Mouse (Mus musculus) lung, embryonic 14.5 days (tissue): ENCODE measurements around the gene Rpl32. TPM values are rescaled to one million over a fixed set of nuclear protein-coding genes. Genes with fewer than 3 reads are reported as not detected.

Experiments used
- ATAC-seq: fragments of 200-750 bp; cut with Nextera tagmentation; 2 replicates; pipeline ENCODE4 v1.8.0; 2017; ENCODE audit warnings: mild to moderate bottlenecking, moderate TSS enrichment, moderate library complexity; ENCODE audit not compliant: insufficient read depth
- DNase-seq: peaks from one replicate; pipeline ENCODE4 v3.0.0-alpha.2; 2015
- H3K27ac ChIP-seq: fragments of 300-500 bp; sonication (generic); 2 replicates; pipeline ENCODE4 v1.5.1; 2014; ENCODE audit warnings: low read depth, mild to moderate bottlenecking, moderate library complexity
- H3K27me3 ChIP-seq: fragments of 300-500 bp; sonication (generic); 2 replicates; pipeline ENCODE4 v1.6.1; 2014; ENCODE audit warnings: low read length, control low read depth; ENCODE audit not compliant: insufficient read depth
- H3K36me3 ChIP-seq: fragments of 300-500 bp; sonication (generic); 2 replicates; pipeline ENCODE4 v1.6.1; 2014; ENCODE audit warnings: control low read depth; ENCODE audit not compliant: insufficient read depth
- H3K4me1 ChIP-seq: fragments of 300-500 bp; sonication (generic); 2 replicates; pipeline ENCODE4 v1.6.1; 2014; ENCODE audit warnings: antibody characterized with exemption, control low read depth; ENCODE audit not compliant: insufficient read depth
- H3K4me2 ChIP-seq: fragments of 300-500 bp; sonication (generic); 2 replicates; pipeline ENCODE4 v1.6.1; 2014; ENCODE audit warnings: mild to moderate bottlenecking
- H3K4me3 ChIP-seq: fragments of 300-500 bp; sonication (generic); 2 replicates; pipeline ENCODE4 v1.5.1; 2014; ENCODE audit warnings: low read depth, low read length
- H3K9ac ChIP-seq: fragments of 300-500 bp; sonication (generic); 2 replicates; pipeline ENCODE4 v1.6.1; 2014
- H3K9me3 ChIP-seq: fragments of 300-500 bp; sonication (generic); 2 replicates; pipeline ENCODE4 v1.6.1; 2016; ENCODE audit warnings: low read depth, low read length, control low read depth
- CTCF ChIP-seq: IDR thresholded peaks from 2 replicates; pipeline ENCODE4 v1.5.1; 2016; ENCODE audit warnings: antibody characterized with exemption, low read depth
- WGBS: fragments of 180-500 bp; shearing (Covaris S2); extraction: QIAGEN DNeasy Blood & Tissue Kit; methylation state at CpG from one replicate; pipeline ENCODE4 v1.1.7; 2014; 5-methylcytosine and 5-hydroxymethylcytosine counted together
- polyA plus RNA-seq: library from polyadenylated mRNA; unstranded; fragments of >200 nt; fragmentation: Nextera tagmentation; extraction: Ambion mirVana; gene quantifications from 2 replicates; pipeline ENCODE4 v1.2.1, GENCODE M21; 2014

Rpl32 gene
- polyA plus RNA-seq, 1 experiment from 2014 or later = 2,372 TPM

- Histone ChIP-seq H3K4me3 (peak overlapping the region; percentile 79), H3K27me3 (no peaks in the 10 kb centered on the region), H3K9ac (peak overlapping the region; percentile 31; the same call in 1 of the 2 replicates), H3K4me1 (peaks cover 16% of the 10 kb centered on the region), H3K27ac (peak overlapping the region; percentile 66; the same call in 1 of the 2 replicates), H3K9me3 (no peaks in the 10 kb centered on the region), H3K36me3 (peaks cover 8% of the 10 kb centered on the region), H3K4me2 (peak overlapping the region; percentile 96)
- WGBS = 3% methylated on average over 14 of the region's 14 CpGs
- peak; percentile 85 for ATAC-seq
- no peak for TF ChIP-seq CTCF
- DNase-seq = peak; percentile 81
Observed at GRCm38 (mm10) chr6:115773966-115774413, 34.6 kb downstream of the Rpl32 start.

- Histone ChIP-seq H3K4me3 (no peak overlapping the region), H3K27ac (no peak overlapping the region), H3K36me3 (no peaks in the 10 kb centered on the region), H3K4me1 (peaks cover 16% of the 10 kb centered on the region), H3K9me3 (no peaks in the 10 kb centered on the region), H3K9ac (no peak overlapping the region), H3K4me2 (no peak overlapping the region), H3K27me3 (no peaks in the 10 kb centered on the region)
- 74% methylated on average over 1 of the region's 1 CpGs for WGBS
- TF ChIP-seq CTCF = peak; percentile 35
- ATAC-seq (no peak), DNase-seq (peak; percentile 34)
Observed at GRCm38 (mm10) chr6:115772604-115773003, 35.9 kb downstream of the Rpl32 start.

DNA sequence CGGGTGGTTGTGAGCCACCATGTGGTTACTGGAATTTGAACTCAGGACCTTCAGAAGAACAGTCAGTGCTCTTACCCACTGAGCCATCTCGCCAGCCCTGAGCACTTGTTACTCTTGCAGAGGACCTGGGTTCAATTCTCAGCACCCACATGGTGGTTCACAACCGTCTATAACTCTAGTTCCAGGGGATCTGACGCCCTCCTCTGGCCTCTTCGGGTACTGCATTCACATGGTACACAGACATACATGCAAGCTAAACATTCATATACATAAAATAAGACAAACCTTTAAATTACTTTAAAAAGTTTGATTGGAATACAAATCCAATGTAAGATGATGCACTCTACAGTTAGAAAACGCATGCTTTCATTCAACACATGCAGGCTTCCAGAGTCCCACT is 36.3 kb downstream of the Rpl32 start:
- Histone ChIP-seq H3K9ac (no peak overlapping the region), H3K27me3 (no peaks in the 10 kb centered on the region), H3K4me3 (no peak overlapping the region), H3K4me2 (no peak overlapping the region), H3K36me3 (no peaks in the 10 kb centered on the region), H3K4me1 (peaks cover 16% of the 10 kb centered on the region), H3K9me3 (no peaks in the 10 kb centered on the region), H3K27ac (no peak overlapping the region)
- DNase-seq = no peak
- 75% methylated on average over 6 of the region's 6 CpGs for WGBS
- TF ChIP-seq CTCF = peak; percentile 38
- ATAC-seq = no peak

GRCm38 (mm10) chr6:115770852-115771251 is 37.7 kb downstream of the Rpl32 start:
- WGBS = 58% methylated on average over 4 of the region's 4 CpGs
- Histone ChIP-seq H3K27ac (no peak overlapping the region), H3K9me3 (no peaks in the 10 kb centered on the region)

GRCm38 (mm10) chr6:115770059-115770670 is 38.4 kb downstream of the Rpl32 start:
- peak; percentile 20; the same call in 1 of the 2 replicates for TF ChIP-seq CTCF
- Histone ChIP-seq H3K4me2 (no peak overlapping the region), H3K9me3 (no peaks in the 10 kb centered on the region), H3K27me3 (no peaks in the 10 kb centered on the region), H3K9ac (no peak overlapping the region), H3K36me3 (no peaks in the 10 kb centered on the region), H3K4me1 (no peaks in the 10 kb centered on the region), H3K4me3 (no peak overlapping the region), H3K27ac (no peak overlapping the region)
- ATAC-seq = no peak
- DNase-seq = no peak
- 79% methylated on average over 20 of the region's 20 CpGs for WGBS

More at GRCm38 (mm10) chr6:115770852-115771251, 37.7 kb downstream of the Rpl32 start:
- TF ChIP-seq CTCF = no peak
- no peak for ATAC-seq
- DNase-seq = no peak
- peaks cover 3% of the 10 kb centered on the region; the same call in 1 of the 2 replicates for H3K4me1 ChIP-seq
- H3K27me3 ChIP-seq = no peaks in the 10 kb centered on the region
- H3K9ac ChIP-seq = no peak overlapping the region
- no peak overlapping the region for H3K4me2 ChIP-seq
- H3K4me3 ChIP-seq = no peak overlapping the region
- no peaks in the 10 kb centered on the region for H3K36me3 ChIP-seq

DNA sequence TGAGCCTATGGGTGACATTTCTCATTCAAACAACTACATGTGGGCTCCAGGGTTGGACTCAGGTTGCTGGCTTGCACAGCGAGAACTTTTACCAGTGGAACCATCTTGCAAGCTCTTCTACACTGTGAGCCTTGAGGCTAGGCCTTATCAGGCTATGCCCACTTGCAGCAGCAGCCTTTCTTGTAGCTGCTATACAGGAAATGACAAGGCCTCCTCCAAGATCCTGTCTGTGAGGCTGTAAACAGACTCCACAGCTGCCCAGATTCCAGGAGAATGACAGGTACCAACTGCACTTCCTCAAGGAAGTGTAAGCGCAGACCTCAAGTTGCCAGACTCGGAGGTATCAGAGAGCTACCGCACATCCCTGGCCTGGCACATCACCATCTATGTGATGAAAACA is 40.3 kb downstream of the Rpl32 start:
- no peak overlapping the region for H3K4me3 ChIP-seq
- ATAC-seq (no peak), DNase-seq (peak; percentile 61)
- TF ChIP-seq CTCF = no peak
- WGBS = 66% methylated on average over 4 of the region's 4 CpGs
- H3K4me2 ChIP-seq = no peak overlapping the region
- no peak overlapping the region for H3K9ac ChIP-seq
- no peaks in the 10 kb centered on the region for H3K27me3 ChIP-seq
- peaks cover 8% of the 10 kb centered on the region; the same call in 1 of the 2 replicates for H3K4me1 ChIP-seq
- no peaks in the 10 kb centered on the region for H3K9me3 ChIP-seq
- H3K27ac ChIP-seq = peak overlapping the region; percentile 79; the same call in 1 of the 2 replicates
- no peaks in the 10 kb centered on the region for H3K36me3 ChIP-seq

DNA sequence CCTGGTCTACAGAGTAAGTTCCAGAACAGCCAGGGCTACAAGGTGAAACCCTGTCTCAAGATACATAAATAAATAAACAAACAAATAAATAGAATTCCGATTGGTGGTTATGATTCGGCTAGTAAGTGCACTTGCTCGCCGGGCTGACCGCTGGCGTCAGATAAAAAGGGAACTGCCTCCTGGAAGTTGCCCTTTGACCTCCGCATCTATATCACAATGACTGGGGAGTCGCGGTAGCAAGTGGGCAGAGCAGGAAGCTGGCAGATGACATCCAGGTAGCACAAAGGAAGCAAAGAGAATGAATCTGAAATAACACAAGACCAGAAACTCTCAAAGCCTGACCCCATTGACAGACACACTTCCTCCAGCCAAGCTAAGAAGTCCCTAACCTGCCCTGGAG is 41.2 kb downstream of the Rpl32 start:
- H3K4me1 ChIP-seq = peaks cover 13% of the 10 kb centered on the region
- peak overlapping the region; percentile 79; the same call in 1 of the 2 replicates for H3K27ac ChIP-seq
- no peak overlapping the region for H3K4me3 ChIP-seq
- no peak for TF ChIP-seq CTCF
- WGBS = 39% methylated on average over 9 of the region's 9 CpGs
- no peak overlapping the region for H3K9ac ChIP-seq
- no peaks in the 10 kb centered on the region for H3K9me3 ChIP-seq
- no peak for ATAC-seq
- no peak overlapping the region for H3K4me2 ChIP-seq
- H3K27me3 ChIP-seq = no peaks in the 10 kb centered on the region
- DNase-seq = no peak
- no peaks in the 10 kb centered on the region for H3K36me3 ChIP-seq
